Mouse (Mus musculus): ENCODE measurements at regions not wholly inside any gene's neighbourhood (a gene's known extent, or its start where the extent isn't known, plus 50 kb on each side); places are given as distances from the start of the nearest gene placed in this dataset.

GRCm38 (mm10) chr14:76693351-76694317, 136.9 kb upstream of the Serp2 start:
- no peak for TF ChIP-seq CTCF (IDR thresholded peaks at IDR 0.05; ENCODE audit: extremely low read depth, insufficient read depth, low read length)
- TF ChIP-seq POLR2A (IDR thresholded peaks at IDR 0.05; ENCODE audit: extremely low read depth, insufficient read depth, low read length), result no peak
